Mouse (Mus musculus): Measurements from ENCODE around the gene Garnl3. TPM values are rescaled to one million over a fixed set of nuclear protein-coding genes. Genes with fewer than 3 reads are reported as not detected.
A peak's percentile ranks its signal among the peaks of the same experiment; 100 is the strongest.

Garnl3 gene
- polyA plus RNA-seq, 1 experiment from 2014 or later = 4.6 TPM

GRCm38 (mm10) chr2:33138491-33138890, 7.0 kb upstream of the Garnl3 start:
- Histone ChIP-seq H3K4me1 (replicated peaks; ENCODE audit: control insufficient read depth, insufficient read depth, low read length) (no peaks in the 10 kb centered on the region), H3K4me3 (ENCODE audit: low read depth, low read length) (no peak overlapping the region), H3K9ac (ENCODE audit: low read depth, low read length) (no peak overlapping the region), H3K4me2 (no peak overlapping the region), H3K36me3 (ENCODE audit: control insufficient read depth, insufficient read depth, low read length) (no peaks in the 10 kb centered on the region), H3K27me3 (replicated peaks; ENCODE audit: control insufficient read depth, insufficient read depth, low read length) (0 out of 2 replicates have a peak, but pooled peaks cover 2% of the 10 kb centered on the region), H3K27ac (ENCODE audit: low read depth, low read length) (no peak overlapping the region), H3K9me3 (ENCODE audit: control insufficient read depth, low read length) (no peaks in the 10 kb centered on the region)
- DNase-seq (ENCODE audit: low spot score) = no peak
- no peak for ATAC-seq (replicated peaks; ENCODE audit: low FRiP score)
- 59% methylated on average over 2 of the region's 2 CpGs for WGBS

- Histone ChIP-seq H3K27ac (ENCODE audit: low read depth, low read length) (no peak overlapping the region), H3K9ac (ENCODE audit: low read depth, low read length) (no peak overlapping the region), H3K4me2 (no peak overlapping the region), H3K4me1 (replicated peaks; ENCODE audit: control insufficient read depth, insufficient read depth, low read length) (no peaks in the 10 kb centered on the region), H3K36me3 (ENCODE audit: control insufficient read depth, insufficient read depth, low read length) (no peaks in the 10 kb centered on the region), H3K4me3 (ENCODE audit: low read depth, low read length) (no peak overlapping the region), H3K9me3 (ENCODE audit: control insufficient read depth, low read length) (no peaks in the 10 kb centered on the region), H3K27me3 (replicated peaks; ENCODE audit: control insufficient read depth, insufficient read depth, low read length) (peaks cover 6% of the 10 kb centered on the region)
- ATAC-seq (replicated peaks; ENCODE audit: low FRiP score) = no peak
- DNase-seq (ENCODE audit: low spot score) = no peak
- 72% methylated on average over 4 of the region's 4 CpGs for WGBS
These were observed 6.3 kb upstream of the Garnl3 start for GRCm38 (mm10) chr2:33137731-33138130.

DNA sequence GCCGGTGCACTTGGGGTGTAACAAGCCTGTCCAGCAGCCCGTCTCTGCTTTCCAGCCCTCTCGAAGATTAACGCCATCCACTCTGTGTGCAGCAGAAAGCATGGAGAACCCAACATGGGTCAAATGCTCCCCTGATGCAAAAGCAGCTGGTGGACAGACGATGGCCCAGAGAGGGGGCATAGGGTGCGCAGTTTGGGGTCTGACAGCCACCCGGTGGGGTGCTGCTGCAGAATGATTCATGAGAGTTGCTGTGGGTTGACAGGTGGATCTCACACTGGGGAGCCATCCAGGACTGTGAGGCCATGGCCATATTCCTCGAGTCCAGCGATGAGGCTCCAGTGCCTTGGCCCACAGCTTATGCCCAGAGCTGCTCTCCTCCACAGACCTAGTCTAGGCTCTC, 5.8 kb upstream of the Garnl3 start:
- no peak for DNase-seq (ENCODE audit: low spot score)

GRCm38 (mm10) chr2:33136366-33136765, 4.9 kb upstream of the Garnl3 start:
- WGBS = 84% methylated on average over 6 of the region's 6 CpGs
- Histone ChIP-seq H3K4me2 (no peak overlapping the region), H3K4me3 (ENCODE audit: low read depth, low read length) (no peak overlapping the region), H3K9ac (ENCODE audit: low read depth, low read length) (no peak overlapping the region), H3K36me3 (ENCODE audit: control insufficient read depth, insufficient read depth, low read length) (no peaks in the 10 kb centered on the region), H3K27me3 (replicated peaks; ENCODE audit: control insufficient read depth, insufficient read depth, low read length) (peaks cover 16% of the 10 kb centered on the region), H3K9me3 (ENCODE audit: control insufficient read depth, low read length) (no peaks in the 10 kb centered on the region), H3K4me1 (replicated peaks; ENCODE audit: control insufficient read depth, insufficient read depth, low read length) (peaks cover 5% of the 10 kb centered on the region), H3K27ac (ENCODE audit: low read depth, low read length) (no peak overlapping the region)
- ATAC-seq (replicated peaks; ENCODE audit: low FRiP score) (no peak), DNase-seq (ENCODE audit: low spot score) (no peak)

More for the DNA sequence above, 5.8 kb upstream of the Garnl3 start:
- H3K9ac ChIP-seq (ENCODE audit: low read depth, low read length) = no peak overlapping the region
- H3K4me3 ChIP-seq (ENCODE audit: low read depth, low read length) = no peak overlapping the region
- 85% methylated on average over 9 of the region's 9 CpGs for WGBS
- H3K27ac ChIP-seq (ENCODE audit: low read depth, low read length) = no peak overlapping the region
- H3K36me3 ChIP-seq (ENCODE audit: control insufficient read depth, insufficient read depth, low read length) = no peaks in the 10 kb centered on the region
- no peak overlapping the region for H3K4me2 ChIP-seq
- no peaks in the 10 kb centered on the region for H3K9me3 ChIP-seq (ENCODE audit: control insufficient read depth, low read length)
- H3K27me3 ChIP-seq (replicated peaks; ENCODE audit: control insufficient read depth, insufficient read depth, low read length) = peaks cover 11% of the 10 kb centered on the region
- ATAC-seq (replicated peaks; ENCODE audit: low FRiP score) = no peak
- H3K4me1 ChIP-seq (replicated peaks; ENCODE audit: control insufficient read depth, insufficient read depth, low read length) = no peaks in the 10 kb centered on the region; the same call in 1 of the 2 replicates

- Histone ChIP-seq H3K27me3 (replicated peaks; ENCODE audit: control insufficient read depth, insufficient read depth, low read length) (peaks cover 16% of the 10 kb centered on the region), H3K27ac (ENCODE audit: low read depth, low read length) (no peak overlapping the region), H3K4me1 (replicated peaks; ENCODE audit: control insufficient read depth, insufficient read depth, low read length) (peaks cover 5% of the 10 kb centered on the region), H3K9ac (ENCODE audit: low read depth, low read length) (no peak overlapping the region), H3K9me3 (ENCODE audit: control insufficient read depth, low read length) (no peaks in the 10 kb centered on the region), H3K4me3 (ENCODE audit: low read depth, low read length) (no peak overlapping the region), H3K36me3 (ENCODE audit: control insufficient read depth, insufficient read depth, low read length) (no peaks in the 10 kb centered on the region), H3K4me2 (no peak overlapping the region)
- DNase-seq (ENCODE audit: low spot score) (no peak), ATAC-seq (replicated peaks; ENCODE audit: low FRiP score) (no peak)
- WGBS = 66% methylated on average over 7 of the region's 7 CpGs
These were observed 3.5 kb upstream of the Garnl3 start for GRCm38 (mm10) chr2:33134766-33135490.

- peaks cover 16% of the 10 kb centered on the region for H3K27me3 ChIP-seq (replicated peaks; ENCODE audit: control insufficient read depth, insufficient read depth, low read length)
- WGBS = 7% methylated on average over 7 of the region's 7 CpGs
- peaks cover 5% of the 10 kb centered on the region for H3K4me1 ChIP-seq (replicated peaks; ENCODE audit: control insufficient read depth, insufficient read depth, low read length)
- DNase-seq (ENCODE audit: low spot score) (no peak), ATAC-seq (replicated peaks; ENCODE audit: low FRiP score) (no peak)
- no peak overlapping the region for H3K9ac ChIP-seq (ENCODE audit: low read depth, low read length)
- H3K27ac ChIP-seq (ENCODE audit: low read depth, low read length) = no peak overlapping the region
- no peaks in the 10 kb centered on the region for H3K9me3 ChIP-seq (ENCODE audit: control insufficient read depth, low read length)
- H3K36me3 ChIP-seq (ENCODE audit: control insufficient read depth, insufficient read depth, low read length) = no peaks in the 10 kb centered on the region
- H3K4me3 ChIP-seq (ENCODE audit: low read depth, low read length) = no peak overlapping the region
- H3K4me2 ChIP-seq = no peak overlapping the region
These were observed 852 bp upstream of the Garnl3 start for GRCm38 (mm10) chr2:33132306-33132705.

DNA sequence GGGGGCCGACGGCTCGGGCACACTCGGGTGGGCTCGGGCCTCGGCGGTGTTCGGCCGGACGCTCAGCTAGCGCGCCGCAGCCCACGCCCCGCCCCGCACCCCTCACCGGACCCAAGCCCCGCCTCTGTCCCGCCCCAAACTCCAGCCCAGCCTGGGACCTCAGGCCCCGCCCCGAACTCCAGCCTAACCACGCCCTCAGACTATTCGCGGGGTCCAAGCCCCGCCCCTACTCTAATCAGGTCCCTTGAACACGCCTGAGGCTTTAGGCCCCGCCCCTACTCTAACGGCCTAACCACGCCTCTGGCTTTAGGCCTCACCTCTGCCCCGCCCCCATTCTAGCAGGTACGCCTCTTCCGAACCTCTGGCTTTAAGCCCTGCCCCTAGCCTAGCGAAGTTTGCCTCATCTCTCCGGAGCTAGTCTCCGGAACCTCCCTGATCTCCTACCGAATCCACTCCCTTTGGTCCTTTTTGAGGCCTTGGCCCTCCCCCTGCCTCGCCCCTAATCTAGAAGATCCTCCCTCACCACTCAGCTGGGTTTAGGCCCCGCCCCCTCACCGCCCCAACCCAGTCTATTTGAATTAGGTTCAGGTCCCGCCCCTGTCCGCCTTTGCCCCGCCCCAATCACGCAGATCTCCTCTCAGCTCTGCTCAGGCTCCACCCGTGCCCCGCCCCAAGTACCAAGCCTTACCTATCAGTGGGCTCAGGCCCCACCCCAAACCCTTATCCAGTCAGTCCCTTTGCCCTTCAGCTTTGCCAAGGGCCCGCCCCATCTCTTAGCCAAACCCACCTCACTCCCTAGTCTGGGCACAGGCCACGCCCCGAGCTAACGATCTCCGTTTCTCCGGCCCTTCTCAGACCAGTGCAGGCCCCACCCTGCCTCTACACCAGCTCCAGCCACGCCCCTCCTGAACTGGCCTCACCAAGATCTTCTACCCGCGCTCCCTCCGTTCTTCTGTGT, 649 bp downstream of the Garnl3 start:
- no peak overlapping the region for H3K27ac ChIP-seq (ENCODE audit: low read depth, low read length)
- ATAC-seq (replicated peaks; ENCODE audit: low FRiP score) (peak; percentile 95), DNase-seq (ENCODE audit: low spot score) (peak; percentile 99)
- H3K9ac ChIP-seq (ENCODE audit: low read depth, low read length) = peak overlapping the region; percentile 56
- H3K4me3 ChIP-seq (ENCODE audit: low read depth, low read length) = peak overlapping the region; percentile 74
- under 1% methylated on average over 55 of the region's 55 CpGs for WGBS
- H3K27me3 ChIP-seq (replicated peaks; ENCODE audit: control insufficient read depth, insufficient read depth, low read length) = peaks cover 16% of the 10 kb centered on the region
- H3K36me3 ChIP-seq (ENCODE audit: control insufficient read depth, insufficient read depth, low read length) = no peaks in the 10 kb centered on the region
- H3K4me2 ChIP-seq = peak overlapping the region; percentile 86
- no peaks in the 10 kb centered on the region for H3K9me3 ChIP-seq (ENCODE audit: control insufficient read depth, low read length)
- peaks cover 5% of the 10 kb centered on the region for H3K4me1 ChIP-seq (replicated peaks; ENCODE audit: control insufficient read depth, insufficient read depth, low read length)

DNA sequence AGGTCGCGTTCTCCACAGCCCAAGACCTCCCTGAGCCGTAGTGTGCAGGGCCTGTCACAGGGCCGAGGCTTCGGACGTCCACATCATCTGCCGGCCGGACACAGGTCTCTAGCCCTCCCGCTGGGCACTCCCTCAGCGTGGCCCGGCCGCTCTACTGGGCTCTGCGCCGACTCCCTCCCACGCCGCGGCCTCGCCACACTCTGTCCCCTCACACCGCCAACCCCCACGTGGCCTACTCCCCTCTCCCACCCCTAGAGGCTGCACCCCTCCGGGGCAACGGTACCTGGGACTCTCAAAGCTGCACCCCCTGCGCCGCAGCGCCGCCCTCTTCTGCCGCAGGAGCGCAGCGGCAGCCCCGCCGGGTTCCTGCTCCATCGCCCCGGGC, 1.3 kb downstream of the Garnl3 start:
- no peaks in the 10 kb centered on the region for H3K9me3 ChIP-seq (ENCODE audit: control insufficient read depth, low read length)
- peak overlapping the region; percentile 56 for H3K9ac ChIP-seq (ENCODE audit: low read depth, low read length)
- ATAC-seq (replicated peaks; ENCODE audit: low FRiP score) (peak; percentile 10; the same call in 1 of the 2 replicates), DNase-seq (ENCODE audit: low spot score) (no peak)
- H3K4me1 ChIP-seq (replicated peaks; ENCODE audit: control insufficient read depth, insufficient read depth, low read length) = peaks cover 5% of the 10 kb centered on the region
- H3K4me2 ChIP-seq = peak overlapping the region; percentile 86
- H3K27me3 ChIP-seq (replicated peaks; ENCODE audit: control insufficient read depth, insufficient read depth, low read length) = peaks cover 16% of the 10 kb centered on the region
- H3K4me3 ChIP-seq (ENCODE audit: low read depth, low read length) = peak overlapping the region; percentile 74
- under 1% methylated on average over 32 of the region's 33 CpGs for WGBS
- no peak overlapping the region for H3K27ac ChIP-seq (ENCODE audit: low read depth, low read length)
- H3K36me3 ChIP-seq (ENCODE audit: control insufficient read depth, insufficient read depth, low read length) = no peaks in the 10 kb centered on the region
